Comparison of ENCODE assay signal across 8 mouse cellular contexts in genomic region chr12:112145211-112145874, GRCm38 (mm10). TPM values are rescaled to one million over a fixed set of nuclear protein-coding genes. Genes with fewer than 3 reads are reported as not detected.
DNase-seq lines count a peak whose midpoint lies in the region; ATAC-seq and TF ChIP-seq lines count a peak whose summit lies in the region.

No protein-coding gene starts in this region.

- peaks cover 4% of the 10 kb centered on the region; the same call in 1 of the 2 replicates for H3K36me3 ChIP-seq in E14TG2a.4 (ENCODE audit: insufficient read depth, low read length)
- peaks cover 11% of the 10 kb centered on the region; the same call in 1 of the 2 replicates for H3K36me3 ChIP-seq in forebrain, embryonic 12.5 days (replicated peaks)
- no peaks in the 10 kb centered on the region for H3K36me3 ChIP-seq in heart, postnatal 0 days (replicated peaks; ENCODE audit: control insufficient read depth, insufficient read depth, low read length)
- no peaks in the 10 kb centered on the region for H3K36me3 ChIP-seq in liver, embryonic 13.5 days
- no peaks in the 10 kb centered on the region for H3K36me3 ChIP-seq in neural tube, embryonic 11.5 days (ENCODE audit: control insufficient read depth, insufficient read depth, low read length)
- H3K36me3 ChIP-seq in stomach, embryonic 16.5 days (ENCODE audit: control insufficient read depth, insufficient read depth, low read length) = no peaks in the 10 kb centered on the region

- no peak for TF ChIP-seq EP300 in heart, postnatal 0 days (IDR thresholded peaks at IDR 0.05; ENCODE audit: low read depth)

- H3K9me3 ChIP-seq in E14TG2a.4 (ENCODE audit: low read length) = no peaks in the 10 kb centered on the region
- H3K9me3 ChIP-seq in forebrain, embryonic 12.5 days = no peaks in the 10 kb centered on the region
- H3K9me3 ChIP-seq in heart, postnatal 0 days (replicated peaks; ENCODE audit: control insufficient read depth, low read length) = no peaks in the 10 kb centered on the region
- no peaks in the 10 kb centered on the region for H3K9me3 ChIP-seq in liver, embryonic 13.5 days (replicated peaks)
- H3K9me3 ChIP-seq in neural tube, embryonic 11.5 days (ENCODE audit: control insufficient read depth, low read length) = no peaks in the 10 kb centered on the region
- H3K9me3 ChIP-seq in stomach, embryonic 16.5 days (replicated peaks; ENCODE audit: control insufficient read depth, low read length) = no peaks in the 10 kb centered on the region

- peaks cover 66% of the 10 kb centered on the region for H3K4me1 ChIP-seq in E14TG2a.4 (replicated peaks; ENCODE audit: low read depth, low read length)
- peaks cover 82% of the 10 kb centered on the region for H3K4me1 ChIP-seq in forebrain, embryonic 12.5 days
- H3K4me1 ChIP-seq in heart, postnatal 0 days (ENCODE audit: control insufficient read depth, insufficient read depth) = peaks cover 12% of the 10 kb centered on the region; the same call in 1 of the 2 replicates
- H3K4me1 ChIP-seq in liver, embryonic 13.5 days (replicated peaks) = peaks cover 28% of the 10 kb centered on the region
- peaks cover 22% of the 10 kb centered on the region for H3K4me1 ChIP-seq in neural tube, embryonic 11.5 days (ENCODE audit: control insufficient read depth, insufficient read depth, low read length)
- peaks cover 31% of the 10 kb centered on the region for H3K4me1 ChIP-seq in stomach, embryonic 16.5 days (ENCODE audit: control insufficient read depth, insufficient read depth, low read length)

- peak; percentile 55 for ATAC-seq in forebrain, embryonic 12.5 days (ENCODE audit: low FRiP score)
- peak; percentile 51 for ATAC-seq in heart, postnatal 0 days (ENCODE audit: insufficient read depth, low read depth)
- peak; percentile 35; the same call in 1 of the 2 replicates for ATAC-seq in liver, embryonic 13.5 days (ENCODE audit: low read depth)
- peak; percentile 32 for ATAC-seq in neural tube, embryonic 11.5 days (ENCODE audit: insufficient read depth, low FRiP score, low TSS enrichment)
- peak; percentile 45; the same call in 1 of the 2 replicates for ATAC-seq in stomach, embryonic 16.5 days (ENCODE audit: insufficient read depth, low FRiP score)

- H3K27ac ChIP-seq in forebrain, embryonic 12.5 days = peak overlapping the region; percentile 81
- H3K27ac ChIP-seq in heart, postnatal 0 days (ENCODE audit: low read depth) = peak overlapping the region; percentile 78
- H3K27ac ChIP-seq in liver, embryonic 13.5 days = no peak overlapping the region
- no peak overlapping the region for H3K27ac ChIP-seq in neural tube, embryonic 11.5 days (ENCODE audit: low read depth, low read length)
- no peak overlapping the region for H3K27ac ChIP-seq in stomach, embryonic 16.5 days (ENCODE audit: low read length)

- peak; percentile 79 for DNase-seq in c-Kit-positive CD71-negative TER-119-negative erythroid progenitor cells, embryonic 14.5 days (ENCODE audit: low read depth)
- DNase-seq in heart, postnatal 0 days (ENCODE audit: low spot score) = peak; percentile 57
- DNase-seq in kidney, postnatal 25 days = peak; percentile 81 to 85
- DNase-seq in liver, embryonic 13.5 days = peak; percentile 55
- peak; percentile 93 for DNase-seq in neural tube, embryonic 11.5 days (ENCODE audit: low spot score)

- peaks cover 84% of the 10 kb centered on the region for H3K27me3 ChIP-seq in E14TG2a.4 (ENCODE audit: insufficient read depth, low read length)
- H3K27me3 ChIP-seq in forebrain, embryonic 12.5 days = peaks cover 48% of the 10 kb centered on the region
- H3K27me3 ChIP-seq in heart, postnatal 0 days (ENCODE audit: control insufficient read depth, insufficient read depth, low read length) = peaks cover 85% of the 10 kb centered on the region
- peaks cover 91% of the 10 kb centered on the region for H3K27me3 ChIP-seq in liver, embryonic 13.5 days
- H3K27me3 ChIP-seq in neural tube, embryonic 11.5 days (ENCODE audit: control insufficient read depth, insufficient read depth, low read length) = peaks cover 62% of the 10 kb centered on the region
- peaks cover 43% of the 10 kb centered on the region for H3K27me3 ChIP-seq in stomach, embryonic 16.5 days (ENCODE audit: control insufficient read depth, insufficient read depth, low read length)

- peak; percentile 65 for TF ChIP-seq CTCF in E14TG2a.4 (conservative IDR thresholded peaks at IDR 0.05; ENCODE audit: low read length)
- TF ChIP-seq CTCF in heart, postnatal 0 days (IDR thresholded peaks at IDR 0.05; ENCODE audit: low read depth) = peak; percentile 98

- under 1% methylated on average over 37 of the region's 37 CpGs for whole genome bisulfite sequencing in forebrain, embryonic 12.5 days
- WGBS in heart, postnatal 0 days = under 1% methylated on average over 37 of the region's 37 CpGs
- under 1% methylated on average over 37 of the region's 37 CpGs for WGBS in liver, embryonic 13.5 days (ENCODE audit: insufficient replicate concordance)
- under 1% methylated on average over 37 of the region's 37 CpGs for WGBS in neural tube, embryonic 11.5 days
- under 1% methylated on average over 37 of the region's 37 CpGs for WGBS in stomach, embryonic 16.5 days

- H3K4me2 ChIP-seq in forebrain, embryonic 12.5 days = peak overlapping the region; percentile 98
- H3K4me2 ChIP-seq in heart, postnatal 0 days (ENCODE audit: low read depth, low read length) = peak overlapping the region; percentile 62
- H3K4me2 ChIP-seq in liver, embryonic 13.5 days = peak overlapping the region; percentile 63
- H3K4me2 ChIP-seq in neural tube, embryonic 11.5 days (ENCODE audit: low read depth) = peak overlapping the region; percentile 87
- peak overlapping the region; percentile 67 for H3K4me2 ChIP-seq in stomach, embryonic 16.5 days (ENCODE audit: low read depth, low read length)

- H3K4me3 ChIP-seq in E14TG2a.4 (replicated peaks; ENCODE audit: low read length) = peak overlapping the region; percentile 81
- H3K4me3 ChIP-seq in forebrain, embryonic 12.5 days (replicated peaks) = peak overlapping the region; percentile 65
- peak overlapping the region; percentile 53 for H3K4me3 ChIP-seq in heart, postnatal 0 days (ENCODE audit: low read depth, low read length)
- H3K4me3 ChIP-seq in liver, embryonic 13.5 days (replicated peaks) = peak overlapping the region; percentile 48
- peak overlapping the region; percentile 53 for H3K4me3 ChIP-seq in neural tube, embryonic 11.5 days (ENCODE audit: low read depth, low read length)
- H3K4me3 ChIP-seq in stomach, embryonic 16.5 days (replicated peaks; ENCODE audit: low read length) = peak overlapping the region; percentile 47

- H3K9ac ChIP-seq in forebrain, embryonic 12.5 days = peak overlapping the region; percentile 80
- no peak overlapping the region for H3K9ac ChIP-seq in heart, postnatal 0 days (replicated peaks; ENCODE audit: low read depth, low read length)
- H3K9ac ChIP-seq in liver, embryonic 13.5 days = no peak overlapping the region
- H3K9ac ChIP-seq in neural tube, embryonic 11.5 days (ENCODE audit: low read length) = peak overlapping the region; percentile 27; the same call in 1 of the 2 replicates
- H3K9ac ChIP-seq in stomach, embryonic 16.5 days (ENCODE audit: low read length) = peak overlapping the region; percentile 24; the same call in 1 of the 2 replicates

RNA-seq across cellular contexts. Expression of gene Kif26a, which starts 0.7 kb away (rescaled TPM):
- polyA plus RNA-seq in forebrain, embryonic 12.5 days (2016; fragmentation: Nextera tagmentation; extraction: Ambion mirVana) = 11.8 and 14.0 TPM in 2 replicates
- 26.0 and 53.0 TPM in 2 replicates for total RNA-seq in heart, postnatal 0 days (2014; rRNA removed; ENCODE audit: low replicate concordance)
- 1.9 and 2.8 TPM in 2 replicates for polyA plus RNA-seq in heart, postnatal 0 days (2015; fragmentation: Nextera tagmentation; extraction: Ambion mirVana)
- polyA plus RNA-seq in liver, embryonic 13.5 days (2015; fragmentation: Nextera tagmentation; extraction: Ambion mirVana) = 0.13 and 0.17 TPM in 2 replicates
- 2.0 and 2.8 TPM in 2 replicates for polyA plus RNA-seq in neural tube, embryonic 11.5 days (2014; fragmentation: Nextera tagmentation; extraction: Ambion mirVana)
- polyA plus RNA-seq in stomach, embryonic 16.5 days (2015; fragmentation: Nextera tagmentation; extraction: Ambion mirVana) = 2.6 and 3.5 TPM in 2 replicates

RNA-seq across cellular contexts. Expression of gene Aspg, which starts 38.9 kb away (rescaled TPM):
- 0.23 and 0.59 TPM in 2 replicates for polyA plus RNA-seq in forebrain, embryonic 12.5 days (2016; fragmentation: Nextera tagmentation; extraction: Ambion mirVana)
- 0.04 and 3.6 TPM in 2 replicates for total RNA-seq in heart, postnatal 0 days (2014; rRNA removed; ENCODE audit: low replicate concordance)
- polyA plus RNA-seq in heart, postnatal 0 days (2015; fragmentation: Nextera tagmentation; extraction: Ambion mirVana) = 0.08 and 0.11 TPM in 2 replicates
- 0.06 and 0.10 TPM in 2 replicates for polyA plus RNA-seq in liver, embryonic 13.5 days (2015; fragmentation: Nextera tagmentation; extraction: Ambion mirVana)
- polyA plus RNA-seq in neural tube, embryonic 11.5 days (2014; fragmentation: Nextera tagmentation; extraction: Ambion mirVana) = 0.69 and 0.73 TPM in 2 replicates
- 3.8 and 5.2 TPM in 2 replicates for polyA plus RNA-seq in stomach, embryonic 16.5 days (2015; fragmentation: Nextera tagmentation; extraction: Ambion mirVana)

Comparison
In these comparisons a context has a peak if more than half of its experiments do, and no peak if none do; other contexts are left out.
1. H3K27ac ChIP-seq: peak in forebrain, embryonic 12.5 days (single experiment) and heart, postnatal 0 days (single experiment); none in liver, embryonic 13.5 days (single experiment), neural tube, embryonic 11.5 days (single experiment) and stomach, embryonic 16.5 days (single experiment).
2. H3K9ac ChIP-seq: peak in forebrain, embryonic 12.5 days (single experiment), neural tube, embryonic 11.5 days (single experiment) and stomach, embryonic 16.5 days (single experiment); none in heart, postnatal 0 days (single experiment) and liver, embryonic 13.5 days (single experiment).
3. Peak in every context shown above with its lines, with median percentiles within 50 percentile points of each other: H3K4me3 ChIP-seq, DNase-seq, ATAC-seq and H3K4me2 ChIP-seq.